Mouse (Mus musculus): ENCODE data around the gene Cdk18.

DNA sequence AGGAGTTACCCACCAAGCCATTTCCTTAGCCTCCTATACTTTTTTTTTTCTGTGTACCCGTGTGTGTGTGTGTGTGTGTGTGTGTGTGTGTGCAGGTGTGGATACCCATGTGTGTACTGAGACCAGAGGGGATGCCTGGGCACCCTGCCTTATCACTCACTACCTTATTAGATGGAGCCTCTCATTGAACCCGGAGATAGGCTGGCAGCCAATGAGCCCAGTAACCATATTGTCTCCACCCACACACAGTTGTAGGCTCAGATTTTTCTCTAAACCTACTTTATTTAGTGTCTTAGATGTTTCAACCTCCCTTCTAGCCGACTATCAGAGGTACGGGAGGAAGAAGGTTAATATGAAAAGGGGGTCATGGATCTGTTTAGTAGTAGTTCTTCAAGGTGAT lies 46.8 kb upstream of the Cdk18 start:
- TF ChIP-seq CTCF (IDR thresholded peaks at IDR 0.05; ENCODE audit: control insufficient read depth, insufficient read depth, insufficient replicate concordance, low read depth, low read length) (no peak), POLR2A (IDR thresholded peaks at IDR 0.05; ENCODE audit: control insufficient read depth, low read depth, low read length) (no peak)
